Mouse (Mus musculus): ENCODE data around the gene Supt5. TPM values are rescaled to one million over a fixed set of nuclear protein-coding genes. Genes with fewer than 3 reads are reported as not detected.

Gene Supt5
- polyA plus RNA-seq, 1 experiment from 2014 or later = 93.4 TPM

GRCm38 (mm10) chr7:28344637-28345036, 6.1 kb upstream of the Supt5 start:
- Histone ChIP-seq H3K4me2 (no peak overlapping the region), H3K9me3 (no peaks in the 10 kb centered on the region)
- ATAC-seq (ENCODE audit: insufficient number of reproducible peaks, insufficient read depth, low FRiP score, low TSS enrichment, low read depth) = no peak

GRCm38 (mm10) chr7:28341381-28341780, 2.8 kb upstream of the Supt5 start:
- Histone ChIP-seq H3K27ac (no peak overlapping the region), H3K4me3 (no peak overlapping the region), H3K27me3 (no peaks in the 10 kb centered on the region), H3K9ac (no peak overlapping the region), H3K4me1 (peaks cover 20% of the 10 kb centered on the region), H3K4me2 (no peak overlapping the region), H3K36me3 (no peaks in the 10 kb centered on the region), H3K9me3 (no peaks in the 10 kb centered on the region)
- WGBS = 54% methylated on average over 7 of the region's 7 CpGs
- ATAC-seq (ENCODE audit: insufficient number of reproducible peaks, insufficient read depth, low FRiP score, low TSS enrichment, low read depth) = no peak

More at GRCm38 (mm10) chr7:28344637-28345036, 6.1 kb upstream of the Supt5 start:
- H3K9ac ChIP-seq = no peak overlapping the region; the same call in 1 of the 2 replicates
- H3K4me3 ChIP-seq = no peak overlapping the region
- WGBS = 5% methylated on average over 4 of the region's 4 CpGs
- H3K4me1 ChIP-seq = peaks cover 12% of the 10 kb centered on the region
- no peak overlapping the region for H3K27ac ChIP-seq
- no peaks in the 10 kb centered on the region for H3K27me3 ChIP-seq
- no peaks in the 10 kb centered on the region for H3K36me3 ChIP-seq

GRCm38 (mm10) chr7:28339213-28339917, 819 bp upstream of the Supt5 start:
- Histone ChIP-seq H3K9ac (peak overlapping the region; percentile 99), H3K9me3 (no peaks in the 10 kb centered on the region), H3K27me3 (no peaks in the 10 kb centered on the region), H3K36me3 (peaks cover 8% of the 10 kb centered on the region; the same call in 1 of the 2 replicates), H3K27ac (peak overlapping the region; percentile 91), H3K4me1 (peaks cover 23% of the 10 kb centered on the region), H3K4me3 (peak overlapping the region; percentile 96), H3K4me2 (peak overlapping the region; percentile 78)
- ATAC-seq (ENCODE audit: insufficient number of reproducible peaks, insufficient read depth, low FRiP score, low TSS enrichment, low read depth) = no peak
- WGBS = 80% methylated on average over 19 of the region's 19 CpGs

- WGBS = 92% methylated on average over 2 of the region's 2 CpGs
- H3K27me3 ChIP-seq = no peaks in the 10 kb centered on the region
- H3K27ac ChIP-seq = no peak overlapping the region
- H3K4me2 ChIP-seq = no peak overlapping the region
- peaks cover 21% of the 10 kb centered on the region for H3K4me1 ChIP-seq
- peaks cover 31% of the 10 kb centered on the region for H3K36me3 ChIP-seq
- H3K9ac ChIP-seq = no peak overlapping the region
- no peak overlapping the region for H3K4me3 ChIP-seq
- no peaks in the 10 kb centered on the region for H3K9me3 ChIP-seq
- no peak for ATAC-seq (ENCODE audit: insufficient number of reproducible peaks, insufficient read depth, low FRiP score, low TSS enrichment, low read depth)
Observed at GRCm38 (mm10) chr7:28335471-28335870, 3.1 kb downstream of the Supt5 start.

- 83% methylated on average over 4 of the region's 4 CpGs for WGBS
Observed at GRCm38 (mm10) chr7:28334534-28334933, 4.0 kb downstream of the Supt5 start.

GRCm38 (mm10) chr7:28328260-28328659, 10.3 kb downstream of the Supt5 start:
- Histone ChIP-seq H3K9ac (no peak overlapping the region), H3K4me3 (no peak overlapping the region), H3K36me3 (peaks cover 95% of the 10 kb centered on the region), H3K4me1 (no peaks in the 10 kb centered on the region), H3K27me3 (no peaks in the 10 kb centered on the region), H3K27ac (no peak overlapping the region), H3K4me2 (no peak overlapping the region), H3K9me3 (no peaks in the 10 kb centered on the region)
- no peak for ATAC-seq (ENCODE audit: insufficient number of reproducible peaks, insufficient read depth, low FRiP score, low TSS enrichment, low read depth)
- 95% methylated on average over 2 of the region's 2 CpGs for WGBS

More at GRCm38 (mm10) chr7:28334534-28334933, 4.0 kb downstream of the Supt5 start:
- Histone ChIP-seq H3K4me3 (no peak overlapping the region), H3K27me3 (no peaks in the 10 kb centered on the region), H3K4me1 (peaks cover 21% of the 10 kb centered on the region), H3K36me3 (peaks cover 40% of the 10 kb centered on the region), H3K27ac (no peak overlapping the region), H3K9ac (no peak overlapping the region), H3K9me3 (no peaks in the 10 kb centered on the region), H3K4me2 (no peak overlapping the region)
- no peak for ATAC-seq (ENCODE audit: insufficient number of reproducible peaks, insufficient read depth, low FRiP score, low TSS enrichment, low read depth)

- Histone ChIP-seq H3K36me3 (peaks cover 100% of the 10 kb centered on the region), H3K9me3 (no peaks in the 10 kb centered on the region), H3K4me1 (no peaks in the 10 kb centered on the region), H3K4me3 (no peak overlapping the region), H3K27me3 (no peaks in the 10 kb centered on the region), H3K27ac (no peak overlapping the region), H3K9ac (no peak overlapping the region), H3K4me2 (no peak overlapping the region)
- ATAC-seq (ENCODE audit: insufficient number of reproducible peaks, insufficient read depth, low FRiP score, low TSS enrichment, low read depth) = no peak
- 77% methylated on average over 4 of the region's 4 CpGs for WGBS
Observed at GRCm38 (mm10) chr7:28326457-28326856, 12.1 kb downstream of the Supt5 start.

GRCm38 (mm10) chr7:28325293-28325692, 13.3 kb downstream of the Supt5 start:
- H3K4me3 ChIP-seq = no peak overlapping the region
- 98% methylated on average over 8 of the region's 8 CpGs for WGBS
- H3K9me3 ChIP-seq = no peaks in the 10 kb centered on the region
- H3K4me1 ChIP-seq = no peaks in the 10 kb centered on the region
- no peak overlapping the region for H3K9ac ChIP-seq
- no peak for ATAC-seq (ENCODE audit: insufficient number of reproducible peaks, insufficient read depth, low FRiP score, low TSS enrichment, low read depth)
- no peaks in the 10 kb centered on the region for H3K27me3 ChIP-seq
- H3K27ac ChIP-seq = no peak overlapping the region
- H3K4me2 ChIP-seq = no peak overlapping the region
- peaks cover 100% of the 10 kb centered on the region for H3K36me3 ChIP-seq

- Histone ChIP-seq H3K9ac (no peak overlapping the region), H3K9me3 (no peaks in the 10 kb centered on the region), H3K4me1 (no peaks in the 10 kb centered on the region), H3K4me2 (no peak overlapping the region), H3K36me3 (peaks cover 100% of the 10 kb centered on the region), H3K27ac (no peak overlapping the region), H3K27me3 (no peaks in the 10 kb centered on the region), H3K4me3 (no peak overlapping the region)
- 92% methylated on average over 15 of the region's 15 CpGs for WGBS
- no peak for ATAC-seq (ENCODE audit: insufficient number of reproducible peaks, insufficient read depth, low FRiP score, low TSS enrichment, low read depth)
Observed at GRCm38 (mm10) chr7:28321974-28322720, 16.4 kb downstream of the Supt5 start.

GRCm38 (mm10) chr7:28318714-28319113, 19.8 kb downstream of the Supt5 start:
- ATAC-seq (ENCODE audit: insufficient number of reproducible peaks, insufficient read depth, low FRiP score, low TSS enrichment, low read depth) = no peak
- 93% methylated on average over 17 of the region's 17 CpGs for WGBS
- H3K27me3 ChIP-seq = no peaks in the 10 kb centered on the region
- H3K4me3 ChIP-seq = no peak overlapping the region
- no peaks in the 10 kb centered on the region for H3K4me1 ChIP-seq
- H3K36me3 ChIP-seq = peaks cover 99% of the 10 kb centered on the region
- H3K4me2 ChIP-seq = no peak overlapping the region
- H3K9me3 ChIP-seq = no peaks in the 10 kb centered on the region
- no peak overlapping the region for H3K27ac ChIP-seq
- H3K9ac ChIP-seq = 0 out of 2 replicates have a peak overlapping the region, but pooled peaks have one; percentile 16

- Histone ChIP-seq H3K4me1 (no peaks in the 10 kb centered on the region), H3K4me2 (no peak overlapping the region), H3K27me3 (no peaks in the 10 kb centered on the region), H3K27ac (no peak overlapping the region), H3K4me3 (no peak overlapping the region), H3K9ac (no peak overlapping the region), H3K36me3 (peaks cover 92% of the 10 kb centered on the region), H3K9me3 (no peaks in the 10 kb centered on the region)
- no peak for ATAC-seq (ENCODE audit: insufficient number of reproducible peaks, insufficient read depth, low FRiP score, low TSS enrichment, low read depth)
- 86% methylated on average over 3 of the region's 3 CpGs for WGBS
Observed at GRCm38 (mm10) chr7:28318036-28318435, 20.5 kb downstream of the Supt5 start.

Measured in embryonic facial prominence, embryonic 13.5 days (tissue).